Mouse (Mus musculus) thymus, postnatal 0 days (tissue): ENCODE measurements at regions not wholly inside any gene's neighbourhood (a gene's known extent, or its start where the extent isn't known, plus 50 kb on each side); places are given as distances from the start of the nearest gene placed in this dataset.
A peak's percentile ranks its signal among the peaks of the same experiment; 100 is the strongest.

Source experiments
- DNase-seq: peaks from one replicate; pipeline ENCODE4 v3.0.0-alpha.2; 2015; ENCODE audit warnings: low spot score

DNA sequence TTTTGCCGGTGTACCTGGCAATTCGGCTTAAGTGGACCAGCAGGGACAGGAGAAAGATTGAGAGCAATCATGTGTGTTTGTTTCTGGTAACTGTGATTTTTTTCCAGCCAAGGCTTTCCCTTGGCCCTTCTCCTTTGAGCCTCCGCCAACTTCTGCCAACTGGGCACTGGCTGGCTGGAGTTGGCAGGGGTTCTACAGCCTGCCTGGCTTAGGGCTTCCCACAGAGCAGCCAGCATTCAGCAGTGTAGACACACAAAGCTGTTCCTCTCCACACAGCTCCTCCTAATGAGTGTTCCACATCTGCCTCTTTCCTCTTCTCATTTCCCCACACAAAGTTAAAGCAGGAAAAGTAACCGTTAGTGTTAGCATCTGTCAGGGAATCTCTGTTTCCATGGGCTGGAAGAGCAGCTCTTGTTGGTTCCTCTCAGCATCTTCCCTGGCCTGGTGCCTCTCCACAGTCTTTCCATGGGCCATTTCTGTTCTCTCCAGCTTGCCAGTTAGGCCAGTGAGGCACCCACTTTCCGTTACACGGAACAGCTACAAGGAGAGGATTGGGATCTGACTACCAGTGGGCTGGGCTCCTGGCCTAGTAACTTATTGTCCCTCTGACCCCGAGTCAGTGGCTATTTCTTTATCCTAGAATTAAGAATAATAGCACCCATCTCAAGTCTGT is 68.0 kb upstream of the Rbm24 start:
- no peak for DNase-seq

- no peak for DNase-seq
Measured at GRCm38 (mm10) chr13:46355306-46355705, 62.9 kb upstream of the Rbm24 start.

- no peak for DNase-seq
Measured at GRCm38 (mm10) chr13:46355975-46356374, 62.3 kb upstream of the Rbm24 start.

DNA sequence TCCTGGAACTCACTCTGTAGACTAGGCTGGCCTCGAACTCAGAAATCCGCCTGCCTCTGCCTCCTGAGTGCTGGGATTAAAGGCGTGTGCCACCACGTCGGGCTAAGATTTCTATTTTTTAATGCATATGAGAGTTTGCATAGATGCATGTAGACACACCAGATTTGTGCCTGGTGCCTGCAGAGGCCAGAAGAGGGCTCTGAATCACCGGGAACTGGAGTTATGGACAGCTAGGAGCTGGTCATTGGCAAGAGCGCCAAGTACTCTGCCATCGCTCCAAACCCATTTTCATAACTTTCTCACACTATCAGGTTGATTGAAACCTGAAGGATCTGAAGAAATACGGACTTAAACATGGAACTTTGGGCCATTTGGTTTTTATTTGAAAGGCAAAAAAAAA is 61.2 kb upstream of the Rbm24 start:
- no peak for DNase-seq

DNA sequence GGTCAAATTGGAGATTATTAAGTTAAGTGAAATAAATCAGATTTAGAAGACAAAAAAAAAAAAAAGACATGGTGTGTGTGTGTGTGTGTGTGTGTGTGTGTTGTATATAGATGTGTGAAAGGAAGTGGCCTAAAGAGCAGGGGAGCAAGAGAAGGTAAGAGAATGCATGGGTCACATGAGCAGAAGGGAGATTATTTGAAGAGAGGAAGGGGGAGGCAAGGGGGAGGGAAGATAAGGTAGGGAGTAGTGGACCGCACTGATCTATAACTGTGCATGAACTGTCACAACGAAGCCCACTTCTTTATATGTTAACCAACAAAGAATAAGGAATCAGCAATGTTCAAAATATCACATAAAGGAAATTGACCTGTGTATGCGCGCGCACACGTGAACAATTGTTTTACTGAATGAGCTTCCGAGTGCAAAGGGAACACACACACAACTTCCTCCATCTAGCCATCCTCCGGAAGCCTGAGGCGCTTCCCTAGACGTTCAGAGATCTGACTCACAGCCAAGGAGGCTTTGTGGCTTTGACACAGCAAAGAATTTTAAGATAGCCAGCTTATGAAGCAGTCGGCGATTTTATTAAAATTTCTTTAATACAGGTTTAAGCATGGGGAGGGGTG is 57.6 kb upstream of the Rbm24 start:
- peak; percentile 71 for DNase-seq

GRCm38 (mm10) chr13:46363456-46364201 is 54.6 kb upstream of the Rbm24 start:
- no peak for DNase-seq

DNA sequence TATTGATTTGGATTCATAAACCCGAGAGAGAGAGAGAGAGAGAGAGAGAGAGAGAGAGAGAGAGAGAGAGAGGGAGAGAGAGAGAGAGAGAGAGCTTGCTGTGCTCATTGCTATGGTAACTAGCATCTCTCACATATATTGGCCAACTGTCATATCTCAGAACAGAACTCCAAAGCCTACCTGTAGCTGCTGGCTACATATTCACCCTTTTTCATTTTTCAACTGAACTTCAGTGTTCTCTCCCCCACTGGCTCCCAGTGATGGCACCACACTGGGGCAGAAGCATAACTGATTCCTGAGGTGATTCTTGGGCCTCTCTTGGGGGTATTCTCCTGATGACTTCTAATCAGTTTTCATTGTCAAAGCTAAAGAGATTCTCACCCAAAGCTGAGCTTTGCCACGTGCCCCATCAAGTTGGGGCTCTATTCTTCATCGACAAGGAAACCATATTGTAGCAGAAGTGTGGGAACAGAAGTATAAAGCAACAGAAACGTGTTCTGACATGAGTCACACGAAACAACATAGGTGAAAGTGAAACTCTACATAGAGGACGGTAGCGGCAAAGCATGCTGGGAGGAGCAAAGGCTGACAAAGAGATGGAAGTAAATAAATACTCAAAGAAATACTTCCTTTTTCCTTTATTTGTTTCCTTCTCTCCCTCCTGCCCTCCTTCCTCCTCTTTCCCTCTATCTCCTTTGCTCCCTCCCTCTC is 53.9 kb upstream of the Rbm24 start:
- no peak for DNase-seq

- no peak for DNase-seq
Measured at GRCm38 (mm10) chr13:46365292-46365691, 52.9 kb upstream of the Rbm24 start.
